Mouse (Mus musculus) megakaryocyte, embryonic 14.5 days (primary cell): ENCODE results near the gene Metrnl.

ENCODE experiments used
- FLI1 ChIP-seq: IDR thresholded peaks from 2 replicates; pipeline ENCODE4 v1.6.1; 2012; ENCODE audit warnings: low read length, inconsistent platforms, mixed read lengths
- GATA1 ChIP-seq: IDR thresholded peaks from 3 replicates; pipeline ENCODE4 v1.6.1; 2012; ENCODE audit warnings: mixed read lengths, low read length, inconsistent platforms, borderline replicate concordance

- no peak for TF ChIP-seq FLI1
- no peak for TF ChIP-seq GATA1
Measured at GRCm38 (mm10) chr11:121706521-121707005, 5.2 kb downstream of the Metrnl start.
